Mouse (Mus musculus) hindbrain, embryonic 10.5 days (tissue): ENCODE measurements around the gene Rsph1. TPM values are rescaled to one million over a fixed set of nuclear protein-coding genes. Genes with fewer than 3 reads are reported as not detected.

Experiments
- DNase-seq: peaks from one replicate; pipeline ENCODE4 v3.0.0-alpha.2; 2017; ENCODE audit warnings: low spot score
- H3K27ac ChIP-seq: fragments of 300-500 bp; sonication (generic); 2 replicates; pipeline ENCODE4 v1.5.1; 2016; ENCODE audit warnings: mild to moderate bottlenecking, moderate library complexity
- H3K27me3 ChIP-seq: fragments of 300-500 bp; sonication (generic); 2 replicates; pipeline ENCODE4 v1.6.1; 2016; ENCODE audit warnings: mild to moderate bottlenecking; ENCODE audit not compliant: poor library complexity, insufficient read depth, severe bottlenecking
- H3K36me3 ChIP-seq: fragments of 300-500 bp; sonication (generic); 2 replicates; pipeline ENCODE4 v1.6.1; 2016; ENCODE audit warnings: mild to moderate bottlenecking, moderate library complexity
- H3K4me1 ChIP-seq: fragments of 300-500 bp; sonication (generic); replicated peaks from 2 replicates; pipeline ENCODE4 v1.6.1; 2016; ENCODE audit warnings: mild to moderate bottlenecking
- H3K4me3 ChIP-seq: fragments of 300-500 bp; sonication (generic); 2 replicates; pipeline ENCODE4 v1.5.1; 2016; ENCODE audit warnings: mild to moderate bottlenecking, moderate library complexity
- H3K9me3 ChIP-seq: fragments of 300-500 bp; sonication (generic); 2 replicates; pipeline ENCODE4 v1.6.1; 2016; ENCODE audit warnings: mild to moderate bottlenecking, moderate library complexity
- WGBS: fragments of 180-500 bp; shearing (Covaris S2); methylation state at CpG from one replicate; pipeline ENCODE4 v1.1.7; 2016; 5-methylcytosine and 5-hydroxymethylcytosine counted together
- polyA plus RNA-seq: library from polyadenylated mRNA; unstranded; fragments of >200 nt; fragmentation: Nextera tagmentation; extraction: Ambion mirVana; gene quantifications from 2 replicates; pipeline ENCODE4 v1.2.1, GENCODE M21; 2016

The Rsph1 gene
- polyA plus RNA-seq, 1 experiment from 2014 or later = 7.7 TPM

- Histone ChIP-seq H3K27ac (no peak overlapping the region), H3K9me3 (no peaks in the 10 kb centered on the region), H3K36me3 (no peaks in the 10 kb centered on the region), H3K27me3 (no peaks in the 10 kb centered on the region), H3K4me3 (no peak overlapping the region), H3K4me1 (peaks cover 20% of the 10 kb centered on the region)
- 94% methylated on average over 1 of the region's 1 CpGs for WGBS
- DNase-seq = no peak
Observed at GRCm38 (mm10) chr17:31268016-31268415, 9.2 kb downstream of the Rsph1 start.

GRCm38 (mm10) chr17:31267603-31268002, 9.6 kb downstream of the Rsph1 start:
- H3K9me3 ChIP-seq = no peaks in the 10 kb centered on the region
- no peak for DNase-seq
- H3K27ac ChIP-seq = no peak overlapping the region

DNA sequence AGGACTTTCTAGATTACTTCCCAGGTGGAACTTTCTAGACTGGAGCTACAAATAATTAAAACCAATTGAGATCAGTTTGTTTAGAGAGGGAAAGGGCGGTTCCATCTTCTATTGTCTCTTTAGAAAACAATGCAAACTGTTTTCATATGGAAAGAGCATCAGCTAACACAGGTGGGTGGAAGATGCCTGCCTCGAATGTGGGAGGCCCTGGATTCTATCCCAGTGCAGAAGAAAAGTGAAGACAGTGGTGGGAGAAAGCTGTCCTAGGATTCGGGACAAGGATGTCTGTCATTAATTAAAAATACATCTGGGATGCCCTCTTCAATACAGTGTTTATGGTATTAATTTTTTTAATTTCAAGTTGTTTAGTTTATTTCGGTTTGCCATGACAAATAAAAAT, 10.0 kb downstream of the Rsph1 start:
- 80% methylated on average over 4 of the region's 4 CpGs for WGBS
- no peak for DNase-seq
- Histone ChIP-seq H3K27ac (no peak overlapping the region), H3K36me3 (no peaks in the 10 kb centered on the region), H3K4me1 (peaks cover 26% of the 10 kb centered on the region), H3K9me3 (no peaks in the 10 kb centered on the region), H3K27me3 (no peaks in the 10 kb centered on the region), H3K4me3 (no peak overlapping the region)

More at GRCm38 (mm10) chr17:31267603-31268002, 9.6 kb downstream of the Rsph1 start:
- H3K27me3 ChIP-seq = no peaks in the 10 kb centered on the region
- 83% methylated on average over 6 of the region's 6 CpGs for WGBS
- peaks cover 23% of the 10 kb centered on the region for H3K4me1 ChIP-seq
- H3K4me3 ChIP-seq = no peak overlapping the region
- H3K36me3 ChIP-seq = no peaks in the 10 kb centered on the region

DNA sequence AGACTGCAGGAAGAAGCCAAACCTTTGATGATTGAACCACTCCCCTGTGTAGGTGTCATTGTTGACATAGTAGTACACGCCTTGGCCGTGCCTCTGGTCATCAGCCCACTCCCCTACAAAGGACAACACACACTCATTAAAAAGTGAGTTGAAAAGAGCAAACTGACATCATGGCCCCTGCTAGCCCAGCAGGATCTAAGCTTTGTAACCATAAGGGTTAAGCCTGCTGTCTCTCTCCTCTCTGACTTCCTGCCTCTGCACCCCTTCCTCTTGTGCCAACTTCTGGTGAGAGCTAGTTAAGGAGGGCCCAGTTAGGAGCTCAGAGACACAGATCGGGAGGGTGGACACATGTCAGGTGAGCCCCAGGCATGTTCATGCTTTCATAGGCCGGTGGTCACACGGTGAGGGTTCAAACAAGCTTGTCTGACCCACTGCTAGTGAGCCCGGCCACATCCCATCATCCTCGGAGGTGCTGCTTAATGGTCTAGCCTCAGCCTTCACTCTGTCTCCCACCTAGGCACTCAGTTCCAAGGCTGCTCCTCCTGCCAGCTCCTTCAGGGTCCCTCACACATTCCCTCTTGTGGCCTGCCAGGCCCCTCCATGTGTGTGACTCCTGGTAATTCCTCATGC, 10.7 kb downstream of the Rsph1 start:
- 86% methylated on average over 7 of the region's 7 CpGs for WGBS
- no peak for DNase-seq
- Histone ChIP-seq H3K4me1 (peaks cover 26% of the 10 kb centered on the region), H3K9me3 (no peaks in the 10 kb centered on the region), H3K27me3 (no peaks in the 10 kb centered on the region), H3K36me3 (no peaks in the 10 kb centered on the region), H3K27ac (no peak overlapping the region), H3K4me3 (no peak overlapping the region)

DNA sequence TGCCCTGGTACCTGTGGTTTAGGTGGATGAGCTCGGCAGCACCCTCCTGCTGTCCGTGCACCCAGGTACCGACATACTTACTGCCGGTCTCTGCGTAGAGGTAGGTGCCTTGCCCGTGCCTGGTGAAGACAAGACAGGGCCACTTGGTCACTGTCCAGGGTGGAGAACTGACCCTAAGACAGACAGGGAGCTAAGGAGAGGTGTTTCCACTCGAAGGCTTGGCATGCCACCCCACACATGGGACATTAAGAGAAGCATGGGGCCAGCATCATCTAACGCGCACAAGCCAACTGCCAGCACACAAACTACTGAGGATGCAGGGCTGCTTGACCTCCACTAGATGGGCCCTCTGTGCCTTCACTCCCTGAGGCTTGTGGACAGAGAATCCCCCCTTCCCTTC, 11.4 kb downstream of the Rsph1 start:
- WGBS = 87% methylated on average over 9 of the region's 9 CpGs
- H3K4me1 ChIP-seq = peaks cover 24% of the 10 kb centered on the region
- no peaks in the 10 kb centered on the region for H3K36me3 ChIP-seq
- no peaks in the 10 kb centered on the region for H3K27me3 ChIP-seq
- H3K4me3 ChIP-seq = no peak overlapping the region
- no peaks in the 10 kb centered on the region for H3K9me3 ChIP-seq
- no peak for DNase-seq
- H3K27ac ChIP-seq = no peak overlapping the region; the same call in 1 of the 2 replicates

DNA sequence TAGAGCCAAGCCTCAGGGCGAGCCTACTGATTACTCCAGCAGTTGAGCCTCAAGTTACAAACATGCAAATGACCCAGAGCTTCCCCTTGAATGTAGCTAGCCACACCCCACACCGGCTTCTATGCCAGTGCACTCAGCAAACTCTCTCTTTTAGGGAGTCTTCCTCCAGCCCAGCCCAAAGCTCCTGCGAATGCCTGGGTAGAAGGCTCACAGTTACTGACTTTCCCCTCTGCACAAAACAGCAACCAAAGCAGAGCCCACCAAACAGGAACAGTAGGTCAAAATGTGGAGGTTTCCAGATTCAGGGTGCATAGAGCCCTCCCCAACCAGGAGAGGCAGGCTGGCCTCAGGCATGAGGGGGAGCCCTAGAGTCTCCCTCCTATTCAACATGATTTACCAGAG, 12.0 kb downstream of the Rsph1 start:
- Histone ChIP-seq H3K27ac (no peak overlapping the region), H3K27me3 (no peaks in the 10 kb centered on the region), H3K4me3 (no peak overlapping the region), H3K36me3 (no peaks in the 10 kb centered on the region), H3K9me3 (no peaks in the 10 kb centered on the region), H3K4me1 (peaks cover 23% of the 10 kb centered on the region)
- WGBS = 17% methylated on average over 3 of the region's 3 CpGs
- no peak for DNase-seq

GRCm38 (mm10) chr17:31264372-31264771, 12.8 kb downstream of the Rsph1 start:
- H3K4me3 ChIP-seq = no peak overlapping the region
- WGBS = 60% methylated on average over 6 of the region's 6 CpGs
- H3K27ac ChIP-seq = 0 out of 2 replicates have a peak overlapping the region, but pooled peaks have one; percentile 66
- H3K4me1 ChIP-seq = peaks cover 23% of the 10 kb centered on the region
- DNase-seq = no peak
- no peaks in the 10 kb centered on the region for H3K9me3 ChIP-seq
- H3K27me3 ChIP-seq = no peaks in the 10 kb centered on the region
- no peaks in the 10 kb centered on the region for H3K36me3 ChIP-seq

DNA sequence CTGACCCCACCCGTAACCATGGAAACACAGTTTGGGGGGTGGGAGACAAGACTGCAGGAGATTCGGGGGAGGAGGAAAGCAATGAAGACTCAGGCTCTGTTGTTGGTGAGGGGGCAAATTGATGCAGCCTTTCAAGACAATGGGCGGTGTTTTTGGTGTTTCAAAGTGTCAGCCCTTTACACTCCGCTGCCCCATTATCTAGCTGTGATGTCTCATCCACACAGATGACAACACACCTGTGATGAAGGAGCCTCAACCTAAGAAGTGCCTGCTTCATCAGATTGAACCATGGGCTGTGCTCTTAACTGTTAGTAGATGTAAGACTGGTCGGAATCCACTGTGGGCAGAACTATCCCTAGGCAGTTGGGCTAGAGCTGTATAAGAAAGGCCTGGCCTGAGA, 13.4 kb downstream of the Rsph1 start:
- Histone ChIP-seq H3K9me3 (no peaks in the 10 kb centered on the region), H3K4me3 (no peak overlapping the region), H3K36me3 (no peaks in the 10 kb centered on the region), H3K27me3 (no peaks in the 10 kb centered on the region), H3K4me1 (peaks cover 29% of the 10 kb centered on the region), H3K27ac (no peak overlapping the region)
- no peak for DNase-seq
- WGBS = 82% methylated on average over 5 of the region's 5 CpGs

- no peak for DNase-seq
- no peak overlapping the region for H3K4me3 ChIP-seq
- no peaks in the 10 kb centered on the region for H3K9me3 ChIP-seq
- no peak overlapping the region for H3K27ac ChIP-seq
- no peaks in the 10 kb centered on the region for H3K27me3 ChIP-seq
- peaks cover 33% of the 10 kb centered on the region for H3K4me1 ChIP-seq
- no peaks in the 10 kb centered on the region for H3K36me3 ChIP-seq
- 75% methylated on average over 5 of the region's 5 CpGs for WGBS
Observed at GRCm38 (mm10) chr17:31262715-31263114, 14.5 kb downstream of the Rsph1 start.

DNA sequence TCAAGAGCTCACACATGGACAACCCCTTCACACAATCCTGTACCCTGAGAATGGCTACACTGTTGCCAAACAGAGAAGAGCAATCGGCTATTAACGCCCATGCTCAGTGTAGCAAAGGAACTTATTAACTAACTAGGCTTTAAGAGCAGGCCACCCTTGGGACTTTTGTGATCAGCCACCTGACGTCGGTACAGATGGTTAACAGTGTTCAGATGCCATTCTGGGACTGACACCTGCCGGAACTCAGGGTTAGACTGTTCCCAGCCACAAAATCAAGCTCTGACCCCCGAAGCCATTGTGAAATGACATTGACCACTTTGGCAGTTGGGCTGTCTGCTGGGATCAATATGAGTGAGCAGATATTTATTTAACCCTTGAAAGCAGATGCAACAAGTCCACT, 15.8 kb downstream of the Rsph1 start:
- no peaks in the 10 kb centered on the region for H3K36me3 ChIP-seq
- peaks cover 33% of the 10 kb centered on the region for H3K4me1 ChIP-seq
- 0 out of 2 replicates have a peak, but pooled peaks cover 2% of the 10 kb centered on the region for H3K9me3 ChIP-seq
- DNase-seq = no peak
- 88% methylated on average over 6 of the region's 6 CpGs for WGBS
- no peak overlapping the region for H3K4me3 ChIP-seq
- no peak overlapping the region for H3K27ac ChIP-seq
- H3K27me3 ChIP-seq = no peaks in the 10 kb centered on the region

GRCm38 (mm10) chr17:31260430-31260829, 16.8 kb downstream of the Rsph1 start:
- 87% methylated on average over 7 of the region's 7 CpGs for WGBS

GRCm38 (mm10) chr17:31259825-31260224, 17.4 kb downstream of the Rsph1 start:
- no peaks in the 10 kb centered on the region for H3K36me3 ChIP-seq
- no peaks in the 10 kb centered on the region for H3K27me3 ChIP-seq
- 75% methylated on average over 4 of the region's 4 CpGs for WGBS
- H3K27ac ChIP-seq = no peak overlapping the region
- no peak overlapping the region for H3K4me3 ChIP-seq
- H3K9me3 ChIP-seq = 0 out of 2 replicates have a peak, but pooled peaks cover 2% of the 10 kb centered on the region
- no peak for DNase-seq
- peaks cover 25% of the 10 kb centered on the region for H3K4me1 ChIP-seq

More at GRCm38 (mm10) chr17:31260430-31260829, 16.8 kb downstream of the Rsph1 start:
- Histone ChIP-seq H3K36me3 (no peaks in the 10 kb centered on the region), H3K4me3 (no peak overlapping the region), H3K4me1 (peaks cover 31% of the 10 kb centered on the region), H3K27ac (no peak overlapping the region), H3K9me3 (0 out of 2 replicates have a peak, but pooled peaks cover 2% of the 10 kb centered on the region), H3K27me3 (no peaks in the 10 kb centered on the region)
- no peak for DNase-seq

GRCm38 (mm10) chr17:31259145-31259544, 18.0 kb downstream of the Rsph1 start:
- 78% methylated on average over 4 of the region's 4 CpGs for WGBS
- no peak for DNase-seq
- peaks cover 22% of the 10 kb centered on the region for H3K4me1 ChIP-seq
- peaks cover under 1% of the 10 kb centered on the region; the same call in 1 of the 2 replicates for H3K27me3 ChIP-seq
- no peaks in the 10 kb centered on the region for H3K36me3 ChIP-seq
- H3K4me3 ChIP-seq = no peak overlapping the region
- H3K9me3 ChIP-seq = 0 out of 2 replicates have a peak, but pooled peaks cover 2% of the 10 kb centered on the region
- no peak overlapping the region for H3K27ac ChIP-seq
